Mouse (Mus musculus) NIH3T3 (cell line): ENCODE measurements at regions not wholly inside any gene's neighbourhood (a gene's known extent, or its start where the extent isn't known, plus 50 kb on each side); places are given as distances from the start of the nearest gene placed in this dataset.

Experiments used
- DNase-seq: peaks from one replicate; pipeline ENCODE4 v3.0.0-alpha.2; 2012; ENCODE audit warnings: low read depth

- peak; percentile 11 for DNase-seq
These were observed 514.0 kb upstream of the Epha7 start for GRCm38 (mm10) chr4:28298911-28299353.

- no peak for DNase-seq
These were observed 512.9 kb upstream of the Epha7 start for GRCm38 (mm10) chr4:28300018-28300440.

- DNase-seq = peak; percentile 41
These were observed 511.2 kb upstream of the Epha7 start for GRCm38 (mm10) chr4:28301686-28302085.

GRCm38 (mm10) chr4:28331036-28331435 is 481.9 kb upstream of the Epha7 start:
- DNase-seq = no peak

- DNase-seq = no peak
These were observed 448.4 kb upstream of the Epha7 start for GRCm38 (mm10) chr4:28364566-28364965.

- no peak for DNase-seq
These were observed 435.8 kb upstream of the Epha7 start for GRCm38 (mm10) chr4:28377087-28377486.

GRCm38 (mm10) chr4:28378661-28379060 is 434.3 kb upstream of the Epha7 start:
- DNase-seq = no peak

GRCm38 (mm10) chr4:28424341-28424740 is 388.6 kb upstream of the Epha7 start:
- DNase-seq = peak; percentile 82

GRCm38 (mm10) chr4:28440161-28440560 is 372.8 kb upstream of the Epha7 start:
- DNase-seq = peak; percentile 65

- DNase-seq = no peak
These were observed 359.8 kb upstream of the Epha7 start for GRCm38 (mm10) chr4:28453111-28453510.

- DNase-seq = peak; percentile 35
These were observed 356.6 kb upstream of the Epha7 start for GRCm38 (mm10) chr4:28456312-28456711.
